Mouse (Mus musculus): ENCODE data around the gene Slc6a21.

- no peak for TF ChIP-seq CTCF (conservative IDR thresholded peaks at IDR 0.05; ENCODE audit: low read length)
- TF ChIP-seq NANOG (IDR thresholded peaks at IDR 0.05; ENCODE audit: borderline replicate concordance, low read length), result no peak
- no peak for TF ChIP-seq POU5F1 (IDR thresholded peaks at IDR 0.05; ENCODE audit: borderline replicate concordance, low read length)
These were observed 44.9 kb downstream of the Slc6a21 start for GRCm38 (mm10) chr7:45322245-45322644.
